Mouse (Mus musculus): Measurements from ENCODE around the gene Mre11a.

- TF ChIP-seq CTCF (conservative IDR thresholded peaks at IDR 0.05 in 1 of 2, IDR thresholded peaks at IDR 0.05 in 1 of 2; ENCODE audit: low read depth in 2 of 2, low read length in 2 of 2) (no peak), MAFK (IDR thresholded peaks at IDR 0.05; ENCODE audit: insufficient replicate concordance, low read length) (no peak), RCOR1 (conservative IDR thresholded peaks at IDR 0.05; ENCODE audit: low read depth, low read length) (no peak), CHD2 (IDR thresholded peaks at IDR 0.05; ENCODE audit: low read length) (no peak), NELFE (IDR thresholded peaks at IDR 0.05; ENCODE audit: low read depth, low read length) (no peak), MAZ (IDR thresholded peaks at IDR 0.05; ENCODE audit: low read depth, low read length) (no peak), POLR2A (IDR thresholded peaks at IDR 0.05; ENCODE audit: low read depth, low read length) (no peak), UBTF (IDR thresholded peaks at IDR 0.05; ENCODE audit: low read depth, low read length) (no peak), RAD21 (IDR thresholded peaks at IDR 0.05; ENCODE audit: low read depth, low read length) (no peak), MEF2A (IDR thresholded peaks at IDR 0.05; ENCODE audit: borderline replicate concordance, low read depth, low read length) (no peak), KAT2A (IDR thresholded peaks at IDR 0.05; ENCODE audit: insufficient replicate concordance, low read length) (no peak), NRF1 (IDR thresholded peaks at IDR 0.05; ENCODE audit: low read depth, low read length) (no peak)
Observed at GRCm38 (mm10) chr9:14885954-14886353, 101.5 kb downstream of the Mre11a start.

Data from CH12.LX (cell line).